Mouse (Mus musculus): Measurements from ENCODE around the gene Sh3bp5l.

The Sh3bp5l gene

DNA sequence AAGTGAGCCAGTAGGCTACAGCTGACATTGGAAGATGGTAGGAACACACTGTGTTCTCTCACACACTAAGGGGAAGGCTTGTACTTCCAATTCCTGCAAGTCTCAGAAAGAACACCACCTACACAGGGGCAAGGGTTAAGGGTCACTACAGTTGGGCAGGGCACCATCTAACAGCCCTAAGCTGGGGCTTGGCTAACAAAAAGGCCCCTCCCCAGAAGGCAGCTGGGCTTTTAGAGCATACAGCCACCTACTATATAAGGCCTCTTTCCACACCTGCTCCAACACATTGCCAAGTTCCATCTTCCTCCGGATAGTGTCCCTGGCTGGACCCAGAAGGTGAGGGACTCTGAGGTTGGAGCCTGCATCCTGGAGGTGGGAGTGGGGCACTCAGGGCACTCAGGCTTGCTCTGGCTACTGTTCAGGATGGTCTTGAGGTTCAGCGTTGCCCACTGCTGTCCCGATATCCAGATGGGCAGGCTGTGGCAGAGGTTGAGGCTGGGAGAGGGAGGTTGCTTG lies 48.3 kb downstream of the Sh3bp5l start, which contains the start of gene Lypd8:
Gene Lypd8, plus strand, starts transcription at position 281 of the 516 bp plus-strand sequence.
- no peak for DNase-seq

- DNase-seq = no peak
These were observed 49.0 kb downstream of the Sh3bp5l start for GRCm38 (mm10) chr11:58379516-58379915.

DNA sequence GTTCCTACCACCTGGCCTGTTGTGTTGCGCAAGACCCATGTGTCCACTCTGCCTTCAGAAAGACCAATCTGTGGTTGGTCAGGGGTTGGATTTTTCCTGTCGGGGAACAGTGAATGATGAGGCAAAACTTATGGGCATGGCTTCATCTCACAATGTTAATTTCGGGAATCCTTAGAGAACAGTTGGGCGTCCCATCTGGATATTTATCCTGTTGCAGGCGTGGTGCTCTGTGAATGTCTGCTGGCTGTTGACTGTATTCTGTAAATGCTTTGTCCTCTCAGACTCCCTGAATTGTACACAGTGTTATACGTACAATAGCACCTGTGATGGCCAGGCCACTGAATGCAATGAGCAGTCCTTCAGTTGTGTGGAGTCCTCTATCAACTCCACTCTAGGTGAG lies 51.9 kb downstream of the Sh3bp5l start:
- DNase-seq = no peak

All from cerebellum, adult 18-20 months (tissue).